In the genomic region with DNA sequence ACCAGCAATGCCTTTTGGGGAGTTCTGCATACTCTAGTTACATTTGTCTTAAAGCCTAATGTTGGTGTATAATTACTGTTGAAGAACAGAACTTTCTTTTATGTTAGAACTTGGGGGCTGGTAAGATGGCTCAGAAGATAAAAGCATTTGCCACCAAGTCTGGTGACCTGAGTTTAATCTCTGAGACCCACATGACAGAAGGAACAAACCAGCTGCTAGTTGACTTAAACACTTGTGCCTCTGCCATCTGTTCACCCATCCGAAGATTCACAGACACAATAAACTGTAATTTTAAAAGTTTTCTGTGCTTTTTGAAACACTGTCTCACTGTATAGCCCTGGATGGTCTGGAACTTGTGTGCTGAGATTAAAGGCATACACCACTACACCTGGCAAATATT, we compare ENCODE assay signal across 23 mouse cellular contexts. TPM values are rescaled to one million over a fixed set of nuclear protein-coding genes. Genes with fewer than 3 reads are reported as not detected.
"Had no signal": no experiment of that assay in that cellular context is flagged by ENCODE, and none has a peak within 500 bp of the region (broad histone marks: within the 10 kb centered on the region; RNA-seq: fewer than 3 reads in every experiment).

No protein-coding gene starts in this region.

- DNase-seq: gastrocnemius, postnatal 14 days; gastrocnemius, postnatal 36 days; heart, adult 18-20 months; heart, postnatal 14 days; heart, postnatal 36 days; kidney, adult 11 months; kidney, adult 8-10 months; kidney, postnatal 10 days; kidney, postnatal 25 days; kidney, postnatal 4 days; liver had no signal

- H3K9me3 ChIP-seq: heart, embryonic 13.5 days; heart, embryonic 15.5 days; hindbrain, embryonic 13.5 days; hindbrain, embryonic 15.5 days; limb, embryonic 10.5 days; limb, embryonic 12.5 days had no signal

- ATAC-seq: hindbrain, postnatal 0 days; intestine, embryonic 16.5 days had no signal

- H3K27me3 ChIP-seq: heart, embryonic 13.5 days; heart, embryonic 15.5 days; hindbrain, embryonic 13.5 days; hindbrain, embryonic 15.5 days; limb, embryonic 12.5 days had no signal

- H3K4me3 ChIP-seq: heart, embryonic 13.5 days; heart, embryonic 15.5 days; hindbrain, embryonic 13.5 days; hindbrain, embryonic 15.5 days; layer of hippocampus, adult 2 months; left cerebral cortex, adult 2 months; limb, embryonic 10.5 days; limb, embryonic 12.5 days had no signal

- H3K27ac ChIP-seq: heart, embryonic 13.5 days; heart, embryonic 15.5 days; hindbrain, embryonic 13.5 days; hindbrain, embryonic 15.5 days; hindbrain, postnatal 0 days; layer of hippocampus, adult 2 months; left cerebral cortex, adult 2 months; limb, embryonic 10.5 days; limb, embryonic 12.5 days had no signal

RNA-seq across cellular contexts. Expression of gene Ppil6, which starts 35.5 kb away (rescaled TPM):
- total RNA-seq: gastrocnemius, adult 18-20 months; gastrocnemius, adult 8-10 months; gastrocnemius, postnatal 14 days; gastrocnemius, postnatal 36 days had no signal
